Mouse (Mus musculus) midbrain, postnatal 0 days (tissue): ENCODE measurements around the gene Grrp1. TPM values are rescaled to one million over a fixed set of nuclear protein-coding genes. Genes with fewer than 3 reads are reported as not detected.

ENCODE experiments used
- ATAC-seq: fragments of 200-750 bp; cut with Nextera tagmentation; 2 replicates; pipeline ENCODE4 v1.8.0; 2017; ENCODE audit warnings: moderate number of reproducible peaks, mild to moderate bottlenecking, moderate TSS enrichment, moderate library complexity; ENCODE audit not compliant: low FRiP score
- DNase-seq: peaks from one replicate; pipeline ENCODE4 v3.0.0-alpha.2; 2015; ENCODE audit warnings: low spot score
- H3K27ac ChIP-seq: fragments of 300-500 bp; sonication (generic); 2 replicates; pipeline ENCODE4 v1.5.1; 2014; ENCODE audit warnings: low read depth, mild to moderate bottlenecking, low read length, mixed read lengths
- H3K27me3 ChIP-seq: fragments of 300-500 bp; sonication (generic); 2 replicates; pipeline ENCODE4 v1.6.1; 2014; ENCODE audit warnings: low read length, control low read depth, mixed read lengths; ENCODE audit not compliant: insufficient read depth
- H3K36me3 ChIP-seq: fragments of 300-500 bp; sonication (generic); 2 replicates; pipeline ENCODE4 v1.6.1; 2014; ENCODE audit warnings: low read length, control low read depth, mixed read lengths; ENCODE audit not compliant: insufficient read depth
- H3K4me1 ChIP-seq: fragments of 300-500 bp; sonication (generic); 2 replicates; pipeline ENCODE4 v1.6.1; 2014; ENCODE audit warnings: mild to moderate bottlenecking, control low read depth, antibody characterized with exemption, low read length, mixed read lengths; ENCODE audit not compliant: insufficient read depth
- H3K4me2 ChIP-seq: fragments of 300-500 bp; sonication (generic); 2 replicates; pipeline ENCODE4 v1.6.1; 2014; ENCODE audit warnings: low read depth, mild to moderate bottlenecking, low read length, mixed read lengths; ENCODE audit not compliant: poor library complexity, severe bottlenecking
- H3K4me3 ChIP-seq: fragments of 300-500 bp; sonication (generic); 2 replicates; pipeline ENCODE4 v1.5.1; 2014; ENCODE audit warnings: low read depth, mild to moderate bottlenecking, low read length, moderate library complexity
- H3K9ac ChIP-seq: fragments of 300-500 bp; sonication (generic); replicated peaks from 2 replicates; pipeline ENCODE4 v1.6.1; 2014; ENCODE audit warnings: mild to moderate bottlenecking, low read length, moderate library complexity, mixed read lengths; ENCODE audit not compliant: poor library complexity, severe bottlenecking
- H3K9me3 ChIP-seq: fragments of 300-500 bp; sonication (generic); 2 replicates; pipeline ENCODE4 v1.6.1; 2016; ENCODE audit warnings: low read length, control low read depth
- CTCF ChIP-seq: IDR thresholded peaks from 2 replicates; pipeline ENCODE4 v1.5.1; 2016; ENCODE audit warnings: antibody characterized with exemption, mild to moderate bottlenecking
- WGBS: fragments of 180-500 bp; shearing (Covaris S2); extraction: QIAGEN DNeasy Blood & Tissue Kit; methylation state at CpG from one replicate; pipeline ENCODE4 v1.1.7; 2014; 5-methylcytosine and 5-hydroxymethylcytosine counted together
- polyA plus RNA-seq: library from polyadenylated mRNA; unstranded; fragments of >200 nt; fragmentation: Nextera tagmentation; extraction: Ambion mirVana; gene quantifications from 2 replicates; pipeline ENCODE4 v1.2.1, GENCODE M21; 2015
- total RNA-seq: library from RNA; depleted of rRNA; stranded (reverse); fragments of >200 nt; gene quantifications from 2 replicates; pipeline ENCODE4 v1.2.3, GENCODE M21; 2014

The Grrp1 gene
- total and polyA plus RNA-seq, 2 experiments from 2014 or later = 17.8 to 27.1 TPM

- Histone ChIP-seq H3K9ac (no peak overlapping the region), H3K27me3 (peaks cover 33% of the 10 kb centered on the region), H3K4me3 (peak overlapping the region; percentile 55), H3K36me3 (no peaks in the 10 kb centered on the region), H3K9me3 (no peaks in the 10 kb centered on the region), H3K27ac (no peak overlapping the region), H3K4me1 (0 out of 2 replicates have a peak, but pooled peaks cover 7% of the 10 kb centered on the region), H3K4me2 (peak overlapping the region; percentile 77; the same call in 1 of the 2 replicates)
- TF ChIP-seq CTCF = no peak
- ATAC-seq = no peak
- DNase-seq = no peak
- 14% methylated on average over 15 of the region's 15 CpGs for WGBS
These were observed 790 bp downstream of the Grrp1 start for GRCm38 (mm10) chr4:134252911-134253721.

GRCm38 (mm10) chr4:134252131-134252910 lies 1.6 kb downstream of the Grrp1 start:
- DNase-seq = no peak
- H3K9me3 ChIP-seq = no peaks in the 10 kb centered on the region
- 0 out of 2 replicates have a peak, but pooled peaks have one; percentile 1 for ATAC-seq
- H3K4me1 ChIP-seq = 0 out of 2 replicates have a peak, but pooled peaks cover 7% of the 10 kb centered on the region
- WGBS = 8% methylated on average over 22 of the region's 22 CpGs
- peak overlapping the region; percentile 55 for H3K4me3 ChIP-seq
- H3K27ac ChIP-seq = peak overlapping the region; percentile 78
- no peak for TF ChIP-seq CTCF
- peaks cover 41% of the 10 kb centered on the region for H3K27me3 ChIP-seq
- no peaks in the 10 kb centered on the region for H3K36me3 ChIP-seq
- H3K9ac ChIP-seq = peak overlapping the region; percentile 66
- peak overlapping the region; percentile 77 for H3K4me2 ChIP-seq

- ATAC-seq (peak; percentile 63), DNase-seq (peak; percentile 79)
- Histone ChIP-seq H3K27ac (peak overlapping the region; percentile 78), H3K4me1 (0 out of 2 replicates have a peak, but pooled peaks cover 7% of the 10 kb centered on the region), H3K36me3 (no peaks in the 10 kb centered on the region), H3K9ac (peak overlapping the region; percentile 66), H3K27me3 (peaks cover 41% of the 10 kb centered on the region), H3K4me2 (peak overlapping the region; percentile 77), H3K4me3 (peak overlapping the region; percentile 55), H3K9me3 (no peaks in the 10 kb centered on the region)
- no peak for TF ChIP-seq CTCF
- WGBS = under 1% methylated on average over 86 of the region's 91 CpGs
These were observed 2.4 kb downstream of the Grrp1 start for GRCm38 (mm10) chr4:134251241-134252130.

GRCm38 (mm10) chr4:134250930-134251240 lies 3.0 kb downstream of the Grrp1 start:
- H3K27ac ChIP-seq = peak overlapping the region; percentile 78
- no peaks in the 10 kb centered on the region for H3K9me3 ChIP-seq
- H3K36me3 ChIP-seq = no peaks in the 10 kb centered on the region
- peaks cover 41% of the 10 kb centered on the region for H3K27me3 ChIP-seq
- peak overlapping the region; percentile 66; the same call in 1 of the 2 replicates for H3K9ac ChIP-seq
- no peak for TF ChIP-seq CTCF
- H3K4me1 ChIP-seq = 0 out of 2 replicates have a peak, but pooled peaks cover 7% of the 10 kb centered on the region
- peak overlapping the region; percentile 55 for H3K4me3 ChIP-seq
- ATAC-seq (no peak), DNase-seq (no peak)
- peak overlapping the region; percentile 77 for H3K4me2 ChIP-seq
- WGBS = 5% methylated on average over 10 of the region's 10 CpGs

GRCm38 (mm10) chr4:134250116-134250929 lies 3.6 kb downstream of the Grrp1 start:
- H3K27me3 ChIP-seq = peaks cover 38% of the 10 kb centered on the region
- H3K9me3 ChIP-seq = no peaks in the 10 kb centered on the region
- peak overlapping the region; percentile 55 for H3K4me3 ChIP-seq
- peak overlapping the region; percentile 66; the same call in 1 of the 2 replicates for H3K9ac ChIP-seq
- DNase-seq (no peak), ATAC-seq (no peak)
- no peak overlapping the region for H3K27ac ChIP-seq
- 6% methylated on average over 27 of the region's 27 CpGs for WGBS
- peak overlapping the region; percentile 77 for H3K4me2 ChIP-seq
- no peak for TF ChIP-seq CTCF
- H3K4me1 ChIP-seq = 0 out of 2 replicates have a peak, but pooled peaks cover 7% of the 10 kb centered on the region
- no peaks in the 10 kb centered on the region for H3K36me3 ChIP-seq
